Mouse (Mus musculus) thymus, postnatal 36 days (tissue): ENCODE data around the gene Olfr398.

Experiments used
- DNase-seq, 2 experiments: peaks; one replicate each; pipeline ENCODE4 v3.0.0; 2022; ENCODE audit warnings: mixed read lengths in 2 of 2

The Olfr398 gene

GRCm38 (mm10) chr11:73990307-73990706 is at the start of gene Olfr398:
Gene Olfr398 (minus strand): TSS chr11:73990407.
- DNase-seq: no peak

- DNase-seq: no peak
Measured at GRCm38 (mm10) chr11:73993115-73993514, 2.9 kb upstream of the Olfr398 start.

- no peak for DNase-seq
Measured at GRCm38 (mm10) chr11:73960517-73960916, 29.7 kb downstream of the Olfr398 start, which contains the start of gene Olfr397. Gene Olfr397 (plus strand): TSS chr11:73960817.

- DNase-seq: no peak
Measured at GRCm38 (mm10) chr11:73936377-73936776, 53.8 kb downstream of the Olfr398 start, which contains the start of gene Olfr23. Gene Olfr23 (plus strand): TSS chr11:73936677.
